Mouse (Mus musculus): ENCODE data around the gene Stard13. TPM values are rescaled to one million over a fixed set of nuclear protein-coding genes. Genes with fewer than 3 reads are reported as not detected.

Gene Stard13
- polyA plus RNA-seq, 3 experiments from 2014 or later, result 0.30 TPM; not detected in 2

- ATAC-seq, result no peak
These were observed 130.4 kb downstream of the Stard13 start for GRCm38 (mm10) chr5:151103284-151103683.

- ATAC-seq, result no peak
These were observed 131.4 kb downstream of the Stard13 start for GRCm38 (mm10) chr5:151102262-151102661.

- no peak for ATAC-seq
These were observed 137.6 kb downstream of the Stard13 start for GRCm38 (mm10) chr5:151096012-151096411.

- ATAC-seq, result no peak
These were observed 140.6 kb downstream of the Stard13 start for GRCm38 (mm10) chr5:151092886-151093665.

GRCm38 (mm10) chr5:151090996-151091395 is 142.6 kb downstream of the Stard13 start:
- ATAC-seq, result no peak

- ATAC-seq, result no peak
These were observed 144.4 kb downstream of the Stard13 start for GRCm38 (mm10) chr5:151089201-151089600.

GRCm38 (mm10) chr5:151086425-151087202 is 147.0 kb downstream of the Stard13 start:
- no peak for ATAC-seq

- ATAC-seq, result no peak
These were observed 147.9 kb downstream of the Stard13 start for GRCm38 (mm10) chr5:151085749-151086148.

GRCm38 (mm10) chr5:151080276-151080675 is 153.4 kb downstream of the Stard13 start:
- ATAC-seq, result no peak

- ATAC-seq, result no peak
These were observed 155.7 kb downstream of the Stard13 start for GRCm38 (mm10) chr5:151077953-151078352.

- ATAC-seq, result no peak
These were observed 156.7 kb downstream of the Stard13 start for GRCm38 (mm10) chr5:151076917-151077316.

GRCm38 (mm10) chr5:151074282-151074681 is 159.4 kb downstream of the Stard13 start:
- no peak for ATAC-seq

GRCm38 (mm10) chr5:151071430-151071829 is 162.2 kb downstream of the Stard13 start:
- no peak for ATAC-seq

GRCm38 (mm10) chr5:151070896-151071295 is 162.7 kb downstream of the Stard13 start:
- ATAC-seq, result no peak

GRCm38 (mm10) chr5:151069569-151069968 is 164.1 kb downstream of the Stard13 start:
- ATAC-seq, result no peak

GRCm38 (mm10) chr5:151066016-151066415 is 167.6 kb downstream of the Stard13 start:
- ATAC-seq, result no peak

GRCm38 (mm10) chr5:151065228-151065627 is 168.4 kb downstream of the Stard13 start:
- ATAC-seq, result no peak

GRCm38 (mm10) chr5:151061942-151062341 is 171.7 kb downstream of the Stard13 start:
- ATAC-seq, result no peak

- no peak for ATAC-seq
These were observed 173.2 kb downstream of the Stard13 start for GRCm38 (mm10) chr5:151060476-151060875.

GRCm38 (mm10) chr5:151059772-151060171 is 173.9 kb downstream of the Stard13 start:
- no peak for ATAC-seq

- ATAC-seq, result no peak
These were observed 174.3 kb downstream of the Stard13 start for GRCm38 (mm10) chr5:151059352-151059751.

GRCm38 (mm10) chr5:151057716-151058115 is 175.9 kb downstream of the Stard13 start:
- ATAC-seq, result no peak

- no peak for ATAC-seq
These were observed 176.7 kb downstream of the Stard13 start for GRCm38 (mm10) chr5:151056920-151057294.

Measured in inflammation-experienced regulatory T-cells, adult 6 months (primary cell).